Mouse (Mus musculus) cortical plate, adult 2 months (tissue): ENCODE data around the gene Satb1. TPM values are rescaled to one million over a fixed set of nuclear protein-coding genes. Genes with fewer than 3 reads are reported as not detected.

ENCODE experiments used
- H3K27ac ChIP-seq: fragments of 200-500 bp; 2 replicates; pipeline ENCODE4 v1.5.1; 2012; ENCODE audit warnings: low read length, control low read depth, inconsistent platforms; ENCODE audit not compliant: insufficient read depth
- H3K4me1 ChIP-seq: fragments of 200-500 bp; 2 replicates; pipeline ENCODE4 v1.6.1; 2011; ENCODE audit warnings: low read length; ENCODE audit not compliant: control insufficient read depth, insufficient read depth
- H3K4me3 ChIP-seq: fragments of 200-500 bp; 2 replicates; pipeline ENCODE4 v1.5.1; 2011; ENCODE audit warnings: mild to moderate bottlenecking, low read length, control low read depth; ENCODE audit not compliant: insufficient read depth
- CTCF ChIP-seq: fragments of 200-500 bp; IDR thresholded peaks from 2 replicates; pipeline ENCODE4 v1.5.1; 2011; ENCODE audit warnings: mild to moderate bottlenecking, control low read depth, low read length; ENCODE audit not compliant: insufficient read depth; ENCODE audit errors: extremely low read depth
- POLR2A ChIP-seq: fragments of 200-500 bp; IDR thresholded peaks from 2 replicates; pipeline ENCODE4 v1.6.1; 2011; ENCODE audit warnings: mild to moderate bottlenecking, low read length, control low read depth; ENCODE audit not compliant: insufficient read depth; ENCODE audit errors: extremely low read depth
- polyA plus RNA-seq: library from polyadenylated mRNA; depleted of rRNA; stranded (reverse); fragments of >200 nt; gene quantifications from 2 replicates; pipeline ENCODE4 v1.2.3, GENCODE M21; 2012

Satb1 gene
- polyA plus RNA-seq, 1 experiment, result 86.8 TPM

DNA sequence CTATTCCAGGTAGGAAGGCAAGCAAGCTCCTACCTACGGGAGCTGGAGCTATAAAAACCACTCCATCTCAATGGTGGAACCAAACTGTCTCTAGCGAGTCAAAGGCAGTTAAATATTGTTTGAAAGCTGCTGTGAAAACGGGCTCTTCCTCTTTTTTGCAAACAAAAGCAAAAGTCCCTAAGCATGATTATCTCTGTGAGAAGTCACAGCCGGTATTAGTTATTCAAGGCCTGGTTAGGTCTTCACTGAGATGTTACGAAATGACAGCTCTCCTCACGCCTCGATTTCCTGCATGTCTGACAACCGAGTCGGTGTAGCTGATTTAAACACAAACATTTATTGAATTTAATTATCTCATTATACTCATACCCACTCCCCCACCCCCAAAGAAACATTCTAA is 48.2 kb downstream of the Satb1 start:
- Histone ChIP-seq H3K4me1 (peaks cover 2% of the 10 kb centered on the region), H3K4me3 (no peak overlapping the region), H3K27ac (no peak overlapping the region)
- no peak for TF ChIP-seq POLR2A
- TF ChIP-seq CTCF, result no peak

GRCm38 (mm10) chr17:51783591-51784279 is 49.4 kb downstream of the Satb1 start:
- no peak overlapping the region for H3K4me3 ChIP-seq
- H3K27ac ChIP-seq, result no peak overlapping the region
- TF ChIP-seq CTCF, result no peak
- no peak for TF ChIP-seq POLR2A
- H3K4me1 ChIP-seq, result peaks cover 2% of the 10 kb centered on the region

DNA sequence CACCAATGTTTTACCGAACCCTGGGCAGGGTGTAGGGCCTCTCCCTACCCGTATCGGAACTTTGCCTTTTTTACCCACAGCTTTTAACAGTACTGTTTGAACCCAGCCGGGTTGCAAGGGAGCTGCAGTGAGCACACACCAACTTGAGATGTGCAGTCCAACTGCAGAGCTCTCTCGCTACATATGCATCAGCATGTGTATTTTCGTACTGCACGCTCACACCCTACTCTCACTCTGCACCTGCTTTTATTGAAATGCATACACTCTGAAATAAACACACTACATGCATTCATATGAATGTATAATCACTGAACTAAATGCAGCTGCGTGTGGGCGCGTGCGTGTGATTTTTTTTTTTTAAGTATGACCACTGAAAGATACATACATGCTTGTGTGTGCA is 53.1 kb downstream of the Satb1 start:
- no peak overlapping the region for H3K4me3 ChIP-seq
- H3K4me1 ChIP-seq, result peaks cover 2% of the 10 kb centered on the region
- no peak overlapping the region for H3K27ac ChIP-seq
- TF ChIP-seq POLR2A (no peak), CTCF (no peak)

- TF ChIP-seq POLR2A (no peak), CTCF (no peak)
- Histone ChIP-seq H3K27ac (no peak overlapping the region), H3K4me3 (no peak overlapping the region), H3K4me1 (peaks cover 2% of the 10 kb centered on the region)
Observed at GRCm38 (mm10) chr17:51778961-51779360, 54.1 kb downstream of the Satb1 start.

DNA sequence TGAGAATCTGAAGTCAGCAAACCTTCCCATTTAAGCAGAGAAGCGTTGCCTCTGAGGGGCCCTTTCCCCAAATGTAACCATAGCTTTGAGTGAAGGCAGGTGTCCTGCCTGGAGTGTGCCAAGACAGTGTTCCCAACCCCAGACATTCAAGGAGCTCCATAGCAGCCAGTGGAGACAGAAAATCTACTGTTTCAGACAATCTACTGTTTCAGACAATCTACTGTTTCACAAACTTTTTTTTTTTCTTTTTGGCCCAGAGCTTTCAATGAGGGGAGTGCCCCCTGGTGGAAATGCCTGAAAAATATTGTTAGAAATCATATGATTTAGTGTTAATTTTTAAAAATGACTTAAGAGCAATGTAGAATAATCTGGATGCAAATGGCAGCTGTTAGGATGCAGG is 55.3 kb downstream of the Satb1 start:
- no peak overlapping the region for H3K27ac ChIP-seq
- no peaks in the 10 kb centered on the region; the same call in 1 of the 2 replicates for H3K4me1 ChIP-seq
- TF ChIP-seq CTCF, result peak; percentile 7; the same call in 1 of the 2 replicates
- no peak for TF ChIP-seq POLR2A
- no peak overlapping the region for H3K4me3 ChIP-seq

DNA sequence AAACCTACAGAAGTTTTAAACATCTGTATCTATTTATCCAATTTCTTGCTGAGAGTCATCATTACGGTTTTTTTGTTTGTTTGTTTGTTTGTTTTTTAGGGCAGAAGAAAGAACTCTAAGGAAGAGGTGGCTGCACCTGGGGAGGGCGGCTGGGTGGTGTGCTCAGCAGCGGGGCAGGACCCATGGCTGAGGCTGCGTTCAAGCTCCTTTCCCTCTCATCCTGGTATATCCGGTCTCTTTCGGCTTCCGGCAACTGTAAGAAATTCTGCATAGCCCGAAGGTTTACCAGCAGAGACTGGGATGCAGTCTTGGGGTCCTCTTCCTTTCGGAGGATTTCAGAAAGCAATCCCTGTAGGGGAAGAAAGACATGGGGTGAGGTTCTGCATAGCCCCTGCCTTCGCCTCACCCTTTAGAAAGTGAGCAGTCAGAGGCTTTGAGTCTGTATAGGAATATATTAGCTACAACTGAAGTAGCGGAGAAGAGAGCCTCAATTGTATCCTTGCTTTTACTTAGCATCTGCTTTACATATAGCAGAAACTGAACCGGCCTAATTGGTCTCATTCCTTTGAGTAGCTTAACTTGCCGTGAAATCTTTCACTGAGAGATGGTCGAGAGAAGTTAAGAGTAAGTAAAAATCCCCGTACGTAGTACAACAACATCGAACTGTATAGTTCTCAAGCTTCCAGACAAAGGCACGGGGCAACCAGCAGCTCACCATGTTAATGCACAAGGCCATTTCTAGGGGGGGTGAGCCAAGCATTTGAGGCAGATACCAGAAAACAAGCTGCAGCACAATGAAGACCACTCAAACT is 57.8 kb downstream of the Satb1 start:
- no peak overlapping the region; the same call in 1 of the 2 replicates for H3K27ac ChIP-seq
- TF ChIP-seq POLR2A, result no peak
- no peak for TF ChIP-seq CTCF
- H3K4me3 ChIP-seq, result no peak overlapping the region
- H3K4me1 ChIP-seq, result no peaks in the 10 kb centered on the region; the same call in 1 of the 2 replicates

- H3K4me3 ChIP-seq, result no peak overlapping the region
- no peaks in the 10 kb centered on the region for H3K4me1 ChIP-seq
- TF ChIP-seq CTCF (no peak), POLR2A (no peak)
- no peak overlapping the region for H3K27ac ChIP-seq
Observed at GRCm38 (mm10) chr17:51763600-51763999, 69.5 kb downstream of the Satb1 start.

GRCm38 (mm10) chr17:51762503-51762902 is 70.6 kb downstream of the Satb1 start:
- no peaks in the 10 kb centered on the region for H3K4me1 ChIP-seq
- H3K4me3 ChIP-seq, result no peak overlapping the region
- TF ChIP-seq POLR2A, result no peak
- peak overlapping the region; percentile 39; the same call in 1 of the 2 replicates for H3K27ac ChIP-seq

- Histone ChIP-seq H3K4me1 (no peaks in the 10 kb centered on the region), H3K27ac (no peak overlapping the region), H3K4me3 (no peak overlapping the region)
- no peak for TF ChIP-seq POLR2A
- TF ChIP-seq CTCF, result no peak
Observed at GRCm38 (mm10) chr17:51760997-51761655, 72.0 kb downstream of the Satb1 start.
